25 mouse cellular contexts compared by ENCODE assay signal in genomic region chr1:128004371-128004720, GRCm38 (mm10).
DNase-seq lines count a peak whose midpoint lies in the region; ATAC-seq and TF ChIP-seq lines count a peak whose summit lies in the region.
"Had no signal": no experiment of that assay in that cellular context is flagged by ENCODE, and none has a peak within 500 bp of the region (broad histone marks: within the 10 kb centered on the region; RNA-seq: fewer than 3 reads in every experiment).

No protein-coding gene starts in this region.

- no peaks in the 10 kb centered on the region for H3K27me3 ChIP-seq in embryonic facial prominence, embryonic 14.5 days (replicated peaks; ENCODE audit: control insufficient read depth, insufficient read depth, low read length)
- no peaks in the 10 kb centered on the region for H3K27me3 ChIP-seq in embryonic facial prominence, embryonic 10.5 days (replicated peaks; ENCODE audit: low read depth, poor library complexity, severe bottlenecking)
- no peaks in the 10 kb centered on the region for H3K27me3 ChIP-seq in hindbrain, embryonic 16.5 days (replicated peaks; ENCODE audit: control insufficient read depth, insufficient read depth, low read length)
- no peaks in the 10 kb centered on the region for H3K27me3 ChIP-seq in hindbrain, postnatal 0 days (ENCODE audit: insufficient read depth, low read length)
- H3K27me3 ChIP-seq: limb, embryonic 12.5 days; megakaryocyte, embryonic 14.5 days; stomach, embryonic 15.5 days had no signal

- H3K9me3 ChIP-seq in embryonic facial prominence, embryonic 14.5 days (ENCODE audit: control insufficient read depth, low read length), result no peaks in the 10 kb centered on the region
- H3K9me3 ChIP-seq in embryonic facial prominence, embryonic 10.5 days, result no peaks in the 10 kb centered on the region
- no peaks in the 10 kb centered on the region for H3K9me3 ChIP-seq in hindbrain, embryonic 16.5 days (ENCODE audit: control insufficient read depth, low read length)
- no peaks in the 10 kb centered on the region for H3K9me3 ChIP-seq in hindbrain, postnatal 0 days (ENCODE audit: low read length)
- H3K9me3 ChIP-seq: G1E; hindbrain, embryonic 10.5 days; limb, embryonic 12.5 days; megakaryocyte, embryonic 14.5 days; stomach, embryonic 15.5 days had no signal

- 78% methylated on average over 2 of the region's 2 CpGs for WGBS in embryonic facial prominence, embryonic 14.5 days
- WGBS in embryonic facial prominence, embryonic 10.5 days, result 91% methylated on average over 2 of the region's 2 CpGs
- 88% methylated on average over 2 of the region's 2 CpGs for WGBS in hindbrain, embryonic 16.5 days
- 79% methylated on average over 2 of the region's 2 CpGs for WGBS in hindbrain, postnatal 0 days

- TF ChIP-seq CTCF in hindbrain, postnatal 0 days (IDR thresholded peaks at IDR 0.05; ENCODE audit: low read depth), result no peak

- intact Hi-C loops in gastrocnemius, postnatal 14 days (cut with DNase I; ENCODE audit: low total_unique reads), result no loop called here

- no peaks in the 10 kb centered on the region for H3K36me3 ChIP-seq in embryonic facial prominence, embryonic 14.5 days (ENCODE audit: control insufficient read depth, insufficient read depth, low read length)
- H3K36me3 ChIP-seq in embryonic facial prominence, embryonic 10.5 days (replicated peaks), result peaks cover 13% of the 10 kb centered on the region
- no peaks in the 10 kb centered on the region for H3K36me3 ChIP-seq in hindbrain, embryonic 16.5 days (ENCODE audit: control insufficient read depth, insufficient read depth, low read length)
- H3K36me3 ChIP-seq in hindbrain, postnatal 0 days (ENCODE audit: insufficient read depth, low read length), result no peaks in the 10 kb centered on the region
- H3K36me3 ChIP-seq: stomach, embryonic 15.5 days had no signal

- no peak overlapping the region for H3K27ac ChIP-seq in embryonic facial prominence, embryonic 14.5 days (replicated peaks; ENCODE audit: low read depth, low read length)
- H3K27ac ChIP-seq in embryonic facial prominence, embryonic 10.5 days (replicated peaks), result no peak overlapping the region
- H3K27ac ChIP-seq in hindbrain, embryonic 16.5 days (ENCODE audit: low read depth, low read length), result 0 out of 2 replicates have a peak overlapping the region, but pooled peaks have one; percentile 12
- H3K27ac ChIP-seq in hindbrain, postnatal 0 days, result no peak overlapping the region
- H3K27ac ChIP-seq: gastrocnemius, adult 2 months; hindbrain, embryonic 10.5 days; limb, embryonic 12.5 days; liver, embryonic 14.5 days; stomach, embryonic 15.5 days had no signal

- no peak overlapping the region for H3K9ac ChIP-seq in embryonic facial prominence, embryonic 14.5 days (ENCODE audit: low read depth, low read length)
- no peak overlapping the region for H3K9ac ChIP-seq in hindbrain, embryonic 16.5 days (ENCODE audit: low read depth, low read length)
- H3K9ac ChIP-seq in hindbrain, postnatal 0 days (replicated peaks; ENCODE audit: low read length), result no peak overlapping the region
- H3K9ac ChIP-seq: limb, embryonic 12.5 days; liver, embryonic 14.5 days; stomach, embryonic 15.5 days had no signal

- H3K4me1 ChIP-seq in embryonic facial prominence, embryonic 14.5 days (ENCODE audit: control insufficient read depth, insufficient read depth, low read length), result no peaks in the 10 kb centered on the region
- no peaks in the 10 kb centered on the region for H3K4me1 ChIP-seq in embryonic facial prominence, embryonic 10.5 days
- H3K4me1 ChIP-seq in hindbrain, embryonic 16.5 days (ENCODE audit: control insufficient read depth, insufficient read depth, low read depth, low read length), result no peaks in the 10 kb centered on the region
- no peaks in the 10 kb centered on the region for H3K4me1 ChIP-seq in hindbrain, postnatal 0 days (ENCODE audit: insufficient read depth, low read length)
- H3K4me1 ChIP-seq: hindbrain, embryonic 10.5 days; limb, embryonic 12.5 days; stomach, embryonic 15.5 days had no signal

- H3K4me3 ChIP-seq in embryonic facial prominence, embryonic 14.5 days (ENCODE audit: low read depth, low read length), result no peak overlapping the region
- H3K4me3 ChIP-seq in embryonic facial prominence, embryonic 10.5 days, result no peak overlapping the region
- H3K4me3 ChIP-seq in hindbrain, embryonic 16.5 days (ENCODE audit: low read length), result no peak overlapping the region
- no peak overlapping the region for H3K4me3 ChIP-seq in hindbrain, postnatal 0 days (ENCODE audit: low read length)
- H3K4me3 ChIP-seq: gastrocnemius, adult 2 months; hindbrain, embryonic 10.5 days; limb, embryonic 12.5 days; megakaryocyte, embryonic 14.5 days; myocyte; stomach, embryonic 15.5 days had no signal

- H3K4me2 ChIP-seq in embryonic facial prominence, embryonic 14.5 days (ENCODE audit: low read depth, low read length), result no peak overlapping the region
- no peak overlapping the region for H3K4me2 ChIP-seq in hindbrain, embryonic 16.5 days (ENCODE audit: low read length)
- H3K4me2 ChIP-seq in hindbrain, postnatal 0 days (ENCODE audit: low read depth, low read length), result no peak overlapping the region
- H3K4me2 ChIP-seq: limb, embryonic 12.5 days; stomach, embryonic 15.5 days had no signal

- ATAC-seq in embryonic facial prominence, embryonic 14.5 days (ENCODE audit: low read depth), result no peak
- ATAC-seq in hindbrain, embryonic 16.5 days, result 0 out of 2 replicates have a peak, but pooled peaks have one; percentile 24
- ATAC-seq in hindbrain, postnatal 0 days, result no peak
- peak; percentile 83 for ATAC-seq in megakaryocyte progenitor cell, adult 5-6 weeks (replicated peaks; ENCODE audit: poor library complexity)
- ATAC-seq: activated CD4-positive, CD25-positive, alpha-beta regulatory T cell, adult 4 months; CD4-positive, CD25-positive, alpha-beta regulatory T cell, adult 4 months had no signal

- peak; percentile 11 for DNase-seq in embryonic facial prominence, embryonic 14.5 days (ENCODE audit: low spot score)
- no peak for DNase-seq in embryonic facial prominence, embryonic 10.5 days (ENCODE audit: low spot score)
- DNase-seq in hindbrain, postnatal 0 days (ENCODE audit: low spot score), result no peak
- DNase-seq in 416B (ENCODE audit: low read depth), result peak; percentile 44
- DNase-seq in cerebellum, postnatal 14 days, result no peak
- no peak for DNase-seq in gastrocnemius, postnatal 14 days
- DNase-seq: adrenal gland, postnatal 10 days; cerebellum, adult 9-11 months; embryo, embryonic 11 days; gastrocnemius, adult 2 months; kidney, adult 2 months; kidney, postnatal 25 days; right cerebral cortex, postnatal 14 days; thymus, adult 18-20 months had no signal

Comparison
In these comparisons a context has a peak if more than half of its experiments do, and no peak if none do; other contexts are left out.
1. ATAC-seq: peak in hindbrain, embryonic 16.5 days (single experiment) and megakaryocyte progenitor cell, adult 5-6 weeks (single experiment); none in embryonic facial prominence, embryonic 14.5 days (single experiment) and hindbrain, postnatal 0 days (single experiment).
2. DNase-seq: peak in embryonic facial prominence, embryonic 14.5 days (single experiment) and 416B (single experiment); none in embryonic facial prominence, embryonic 10.5 days (single experiment), hindbrain, postnatal 0 days (single experiment), cerebellum, postnatal 14 days (0 of 2) and gastrocnemius, postnatal 14 days (single experiment).